Mouse (Mus musculus): Measurements from ENCODE around the gene Stap2.

DNA sequence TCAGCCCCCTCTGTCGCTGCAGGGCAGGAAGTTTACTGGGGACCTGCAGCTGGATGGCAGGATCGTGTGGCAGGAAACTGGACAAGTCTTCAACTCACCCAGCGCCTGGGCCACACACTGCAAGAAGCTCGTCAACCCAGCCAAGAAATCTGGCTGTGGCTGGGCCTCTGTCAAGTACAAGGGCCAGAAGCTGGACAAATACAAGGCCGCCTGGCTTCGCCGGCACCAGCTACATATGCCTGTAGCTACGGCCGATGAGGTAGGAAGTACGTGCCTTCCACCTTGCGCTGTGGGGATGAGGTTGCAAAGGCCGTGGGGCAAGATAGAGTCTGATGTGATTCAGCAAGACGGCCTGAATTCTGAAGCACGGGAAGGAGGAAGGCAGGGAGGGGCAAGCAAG lies 4.9 kb upstream of the Stap2 start:
- TF ChIP-seq CTCF (IDR thresholded peaks at IDR 0.05; ENCODE audit: control insufficient read depth, insufficient read depth, low read length): no peak
- TF ChIP-seq POLR2A (IDR thresholded peaks at IDR 0.05; ENCODE audit: borderline replicate concordance, control insufficient read depth, low read depth, low read length): no peak
